Mouse (Mus musculus) kidney, adult 18-20 months (tissue): Measurements from ENCODE around the gene Klhl41.
"Not testable (repeated sequence)": the region's sequence is repeated elsewhere in the genome, so short reads cannot be mapped to it uniquely, and the experiment has no call there.

Source experiments
- DNase-seq: peaks from one replicate; pipeline ENCODE4 v3.0.0; 2021

The Klhl41 gene

GRCm38 (mm10) chr2:69669853-69670252 is at the start of gene Klhl41:
Gene Klhl41 (plus strand): TSS chr2:69670120.
- DNase-seq, result no peak

- no peak for DNase-seq
These were observed 40.7 kb upstream of the Klhl41 start for GRCm38 (mm10) chr2:69629215-69629614.

- DNase-seq, result no peak
These were observed 40.0 kb upstream of the Klhl41 start for GRCm38 (mm10) chr2:69629914-69630313.

DNA sequence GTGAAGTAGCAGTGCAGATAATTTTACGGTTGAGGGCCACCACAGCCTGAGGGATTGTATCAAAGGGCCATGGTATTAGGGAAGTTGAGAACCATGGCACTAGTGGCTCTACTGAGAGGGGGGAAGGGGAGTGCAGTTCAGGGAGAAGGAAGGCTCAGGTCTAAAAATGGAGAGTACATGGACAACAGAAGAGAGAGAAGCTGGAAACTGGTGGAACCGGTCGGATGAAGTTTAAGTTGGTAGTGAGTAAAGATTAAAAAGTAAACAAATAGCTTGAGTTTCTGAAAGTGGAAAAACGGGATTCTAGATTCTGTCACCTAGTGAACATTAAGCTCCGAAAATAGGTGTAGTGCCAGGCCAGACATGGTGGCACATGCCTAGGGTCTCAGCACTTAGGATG is 39.1 kb upstream of the Klhl41 start:
- no peak for DNase-seq

- DNase-seq, result no peak
These were observed 38.5 kb upstream of the Klhl41 start for GRCm38 (mm10) chr2:69631449-69631848.

DNA sequence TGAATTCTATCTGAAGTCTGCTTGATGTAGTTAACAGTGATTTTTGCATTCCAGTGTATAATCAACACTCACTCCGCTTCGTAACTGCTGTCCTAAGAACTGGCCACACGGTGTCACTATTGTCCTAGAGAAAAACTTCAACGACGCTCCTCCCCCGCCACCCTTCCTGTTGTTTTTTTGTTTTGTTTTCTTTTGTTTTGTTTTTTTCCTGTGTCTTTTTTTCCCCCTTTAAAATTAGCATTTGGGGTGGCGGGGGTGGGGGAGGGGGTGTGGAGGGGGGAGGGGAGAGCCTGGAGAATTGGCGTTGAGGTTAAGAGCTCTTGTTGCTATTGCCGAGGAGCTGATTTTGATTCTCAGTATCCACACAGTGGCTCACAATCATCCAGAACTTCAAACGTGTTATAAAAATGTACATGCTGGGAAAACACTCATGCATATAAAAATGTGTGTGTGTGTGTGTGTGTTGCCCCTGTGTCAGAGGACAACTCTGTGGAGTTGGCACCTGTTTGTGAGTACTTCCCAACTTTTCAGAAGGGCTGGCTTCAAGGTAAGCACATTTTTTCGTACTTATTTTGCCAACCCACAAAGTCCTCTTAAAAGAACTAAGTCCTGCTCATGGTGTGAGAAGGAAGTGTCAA is 34.7 kb upstream of the Klhl41 start:
- DNase-seq, result peak; percentile 51

- peak; percentile 69 for DNase-seq
These were observed 34.1 kb upstream of the Klhl41 start for GRCm38 (mm10) chr2:69635807-69636206.

GRCm38 (mm10) chr2:69637989-69638388 is 31.9 kb upstream of the Klhl41 start:
- DNase-seq, result not testable (repeated sequence)

DNA sequence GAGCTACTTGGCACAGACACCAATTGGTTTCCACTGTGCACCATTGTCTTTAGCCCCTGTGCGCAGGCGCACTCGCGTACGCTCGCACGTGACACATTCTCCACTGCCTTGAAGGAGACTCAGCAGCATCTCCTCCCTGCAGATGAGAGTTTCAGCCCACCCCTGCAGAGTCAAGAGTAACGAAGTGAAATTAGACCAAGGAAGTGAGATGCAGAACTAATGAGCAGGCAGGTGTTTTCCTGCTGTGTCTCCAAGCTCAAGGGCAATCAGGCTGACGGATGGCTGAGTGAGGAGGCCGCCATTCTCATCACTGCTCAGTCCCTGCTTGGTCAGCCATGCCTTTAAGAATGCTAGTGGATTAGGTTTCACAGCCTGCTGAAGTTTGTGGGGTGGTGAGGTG is 29.8 kb upstream of the Klhl41 start:
- peak; percentile 59 for DNase-seq

GRCm38 (mm10) chr2:69644968-69645617 is 24.8 kb upstream of the Klhl41 start:
- no peak for DNase-seq

DNA sequence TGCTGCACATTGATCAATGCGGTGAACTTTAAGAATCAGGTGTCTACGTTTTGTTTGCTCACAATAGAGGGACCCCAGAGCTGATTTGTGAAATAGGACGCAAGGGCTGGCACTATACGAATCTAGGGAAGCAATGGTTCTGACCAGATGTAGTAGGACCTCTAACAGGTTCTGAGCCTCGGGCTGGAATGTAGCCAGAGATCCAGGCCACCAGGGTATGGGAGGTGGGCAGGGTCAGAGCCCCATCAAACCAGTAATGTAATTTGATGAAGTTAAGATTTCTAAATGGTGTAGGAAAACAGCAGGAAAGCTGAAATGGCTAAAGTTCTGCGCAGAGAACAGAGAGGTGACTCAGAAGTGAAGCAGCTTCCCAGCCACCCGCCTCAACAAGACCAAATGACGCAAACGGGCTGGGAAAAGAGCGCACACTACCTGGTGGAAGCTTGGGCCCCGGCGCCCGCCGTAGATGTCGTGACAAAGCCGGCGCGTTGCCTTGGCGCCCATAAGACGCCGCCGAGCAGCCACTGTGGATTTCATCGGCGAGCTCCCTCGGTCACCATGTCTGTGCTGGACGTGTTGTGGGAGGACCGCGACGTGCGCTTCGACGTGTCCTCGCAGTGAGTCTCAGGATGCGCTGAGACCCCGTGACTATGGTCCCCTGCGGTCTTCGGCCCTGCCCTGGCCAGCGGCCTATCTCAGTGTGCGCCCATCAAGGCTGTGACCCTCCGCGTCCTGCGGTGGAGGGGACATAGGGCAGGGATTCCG is 23.0 kb upstream of the Klhl41 start, which contains the start of gene Bbs5:
Gene Bbs5, plus strand, starts transcription at position 446 of the 765 bp plus-strand sequence.
- DNase-seq, result peak; percentile 93

GRCm38 (mm10) chr2:69649716-69650115 is 20.2 kb upstream of the Klhl41 start:
- DNase-seq, result no peak

DNA sequence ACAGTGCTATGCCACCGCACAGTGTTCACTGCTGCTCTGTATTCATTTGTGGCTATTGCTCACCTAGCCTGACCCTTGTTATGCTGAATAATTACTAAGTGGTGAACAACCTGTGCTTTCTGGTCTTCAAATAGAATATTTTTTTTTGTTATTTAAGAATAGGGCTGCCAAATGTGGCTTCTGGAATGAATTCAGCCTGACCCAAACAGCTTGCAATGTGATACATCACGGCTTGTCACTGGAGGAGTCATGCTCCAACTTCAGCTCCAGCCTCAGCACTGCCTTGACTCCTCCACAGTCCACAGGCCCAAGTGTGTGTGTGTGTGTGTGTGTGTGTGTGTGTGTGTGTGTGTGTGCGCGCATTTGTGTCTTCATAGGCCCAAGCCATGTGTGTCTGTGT is 10.6 kb upstream of the Klhl41 start:
- no peak for DNase-seq

- no peak for DNase-seq
These were observed 6.0 kb upstream of the Klhl41 start for GRCm38 (mm10) chr2:69663827-69664476.

DNA sequence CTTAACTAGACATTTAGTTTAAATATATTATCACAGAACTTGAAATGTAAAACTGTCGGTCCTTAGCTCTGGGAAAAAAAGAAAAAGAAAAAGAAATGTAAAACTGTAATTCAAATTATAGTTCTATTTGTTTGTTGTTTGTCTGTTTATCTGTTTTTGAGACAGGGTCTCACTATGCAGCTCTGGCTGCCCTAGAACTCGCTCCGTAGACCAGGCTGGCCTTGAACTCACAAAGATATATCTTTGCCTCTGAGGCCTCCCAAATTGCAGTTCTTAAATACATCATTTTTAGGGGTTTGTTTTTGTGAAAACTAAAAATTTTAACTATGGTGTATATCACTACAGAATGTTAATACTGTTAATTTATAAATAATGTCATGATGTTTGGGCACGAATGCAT is 2.3 kb upstream of the Klhl41 start:
- DNase-seq, result no peak

- DNase-seq, result no peak
These were observed 1.5 kb upstream of the Klhl41 start for GRCm38 (mm10) chr2:69668414-69668813.

DNA sequence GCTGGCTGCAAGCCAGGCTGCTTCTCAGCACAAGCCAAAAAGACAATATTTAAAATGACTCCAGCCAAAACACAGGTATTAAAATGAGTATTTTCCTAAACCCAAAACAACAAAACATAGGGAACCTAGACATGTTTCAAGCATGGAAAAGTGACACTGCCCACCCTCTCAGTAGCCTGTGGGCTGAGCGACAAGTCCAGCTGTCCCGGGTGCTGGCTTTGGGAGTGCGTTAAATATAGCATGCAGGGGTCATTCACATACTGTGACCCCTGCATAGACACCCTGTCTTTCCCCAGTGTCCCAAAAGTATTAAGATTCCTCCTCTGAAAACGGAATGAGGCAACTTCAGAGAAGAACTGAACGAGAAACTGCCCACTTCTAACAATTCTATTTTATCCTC is 3.8 kb downstream of the Klhl41 start:
- no peak for DNase-seq

- no peak for DNase-seq
These were observed 5.3 kb downstream of the Klhl41 start for GRCm38 (mm10) chr2:69675266-69675665.

GRCm38 (mm10) chr2:69676713-69677112 is 6.8 kb downstream of the Klhl41 start:
- DNase-seq, result no peak

GRCm38 (mm10) chr2:69677215-69677614 is 7.3 kb downstream of the Klhl41 start:
- DNase-seq, result not testable (repeated sequence)

DNA sequence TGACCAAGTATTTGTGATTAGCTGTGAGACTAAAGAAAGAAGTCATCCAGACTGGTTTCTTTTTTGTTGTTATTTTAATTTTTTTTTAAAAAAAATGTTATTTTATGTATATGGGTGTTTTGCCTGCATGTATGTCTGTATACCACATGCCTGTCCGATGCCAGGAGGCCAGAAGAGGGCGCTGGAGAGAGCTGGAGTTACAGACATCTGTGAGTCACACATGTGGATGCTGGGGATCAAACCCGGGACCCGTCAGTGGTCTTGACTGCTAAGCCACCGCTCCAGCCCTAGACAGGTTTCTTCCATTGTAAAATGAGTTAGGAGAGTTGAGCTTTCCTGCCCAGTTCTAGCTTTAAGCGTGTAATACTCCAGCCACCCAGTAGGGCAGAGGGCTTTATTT is 10.1 kb downstream of the Klhl41 start:
- peak; percentile 8 for DNase-seq

DNA sequence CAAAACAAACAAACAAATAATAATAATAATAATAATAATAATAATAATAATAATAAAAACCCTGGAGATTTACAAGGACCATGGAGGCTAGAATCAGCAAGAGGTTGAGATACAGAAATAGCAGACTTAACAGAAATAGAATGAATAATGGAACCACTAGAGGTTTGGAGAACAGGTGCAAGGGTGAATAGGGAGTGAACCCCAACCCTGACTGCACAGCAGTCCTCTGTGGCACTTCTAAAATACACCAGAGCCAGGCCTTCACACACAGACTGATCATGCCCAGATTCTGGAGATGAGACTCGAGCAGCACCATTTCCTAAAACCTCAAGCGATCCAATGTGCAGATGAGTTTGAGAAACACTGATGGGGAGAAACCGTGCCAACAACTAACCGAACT is 12.0 kb downstream of the Klhl41 start:
- DNase-seq, result no peak

DNA sequence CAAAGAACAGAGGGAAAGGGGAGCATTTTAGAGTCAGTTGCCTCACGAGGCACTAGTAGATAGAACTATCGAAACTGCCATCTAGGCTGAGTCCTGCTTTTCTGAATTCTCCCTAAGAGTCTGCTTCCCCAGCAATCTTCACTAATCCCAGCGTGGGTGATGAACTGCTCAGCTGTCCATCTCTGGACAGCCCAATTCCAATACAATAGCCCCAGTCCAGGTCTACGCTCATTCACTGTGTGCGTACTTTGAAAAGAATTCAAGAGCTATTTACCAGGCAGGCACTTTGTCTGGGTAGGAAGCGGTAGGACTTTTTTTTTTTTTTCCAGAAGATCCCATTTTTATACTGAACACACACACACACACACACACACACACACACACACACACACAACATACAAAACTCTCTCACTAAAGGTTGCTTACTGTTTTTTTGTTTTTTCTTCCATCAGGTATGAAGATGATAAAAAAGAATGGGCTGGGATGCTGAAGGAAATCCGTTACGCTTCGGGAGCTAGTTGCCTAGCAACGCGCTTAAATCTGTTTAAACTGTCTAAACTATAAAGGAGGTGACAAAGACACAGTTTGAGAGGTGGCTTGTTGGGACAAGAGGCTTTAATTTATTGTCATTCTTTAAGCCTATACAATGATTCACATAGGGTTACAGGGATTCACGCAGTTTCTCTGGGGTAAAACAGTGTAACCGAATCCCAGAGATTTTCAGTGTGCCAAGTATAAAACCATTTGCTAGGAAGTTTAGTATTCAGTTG is 13.3 kb downstream of the Klhl41 start:
- no peak for DNase-seq
